In genomic region chr12:109023780-109024179, GRCm38 (mm10) we compare ENCODE assay signal across 13 mouse cellular contexts. TPM values are rescaled to one million over a fixed set of nuclear protein-coding genes. Genes with fewer than 3 reads are reported as not detected.
DNase-seq lines count a peak whose midpoint lies in the region; ATAC-seq and TF ChIP-seq lines count a peak whose summit lies in the region.
"Had no signal": no experiment of that assay in that cellular context is flagged by ENCODE, and none has a peak within 500 bp of the region (broad histone marks: within the 10 kb centered on the region; RNA-seq: fewer than 3 reads in every experiment).

No protein-coding gene starts in this region.

- TF ChIP-seq POLR2A in kidney, adult 2 months (IDR thresholded peaks at IDR 0.05; ENCODE audit: low read depth, low read length) = no peak

- no peak overlapping the region for H3K27ac ChIP-seq in liver, postnatal 0 days (ENCODE audit: low read depth)
- no peak overlapping the region for H3K27ac ChIP-seq in liver, embryonic 12.5 days
- no peak overlapping the region for H3K27ac ChIP-seq in kidney, adult 2 months (ENCODE audit: insufficient read depth, low read depth, low read length)
- H3K27ac ChIP-seq: forebrain, embryonic 10.5 days; limb, embryonic 13.5 days; macrophage had no signal

- H3K36me3 ChIP-seq in liver, postnatal 0 days (replicated peaks; ENCODE audit: insufficient read depth, low read length) = no peaks in the 10 kb centered on the region
- peaks cover 8% of the 10 kb centered on the region for H3K36me3 ChIP-seq in liver, embryonic 12.5 days
- H3K36me3 ChIP-seq in kidney, adult 2 months (ENCODE audit: control insufficient read depth, insufficient read depth, low read length) = no peaks in the 10 kb centered on the region

- H3K27me3 ChIP-seq in liver, postnatal 0 days (ENCODE audit: insufficient read depth, low read length) = no peaks in the 10 kb centered on the region
- H3K27me3 ChIP-seq in liver, embryonic 12.5 days (replicated peaks) = no peaks in the 10 kb centered on the region
- H3K27me3 ChIP-seq in kidney, adult 2 months (replicated peaks; ENCODE audit: control insufficient read depth, insufficient read depth, low read length) = no peaks in the 10 kb centered on the region

- TF ChIP-seq EP300 in liver, postnatal 0 days (IDR thresholded peaks at IDR 0.05; ENCODE audit: low read depth) = no peak

- intact Hi-C loops in gastrocnemius, postnatal 36 days (cut with DNase I) = no loop called here

- H3K9me3 ChIP-seq in liver, postnatal 0 days (ENCODE audit: low read length) = no peaks in the 10 kb centered on the region
- no peaks in the 10 kb centered on the region for H3K9me3 ChIP-seq in liver, embryonic 12.5 days (replicated peaks)
- H3K9me3 ChIP-seq: forebrain, embryonic 10.5 days; limb, embryonic 13.5 days had no signal

- no peak for ATAC-seq in cerebellum, adult (ENCODE audit: insufficient number of reproducible peaks, low FRiP score, low TSS enrichment)
- ATAC-seq in liver, postnatal 0 days = no peak
- no peak for ATAC-seq in liver, embryonic 12.5 days

- H3K4me3 ChIP-seq in liver, postnatal 0 days (ENCODE audit: low read depth, low read length) = no peak overlapping the region
- H3K4me3 ChIP-seq in liver, embryonic 12.5 days = no peak overlapping the region
- H3K4me3 ChIP-seq in kidney, adult 2 months (ENCODE audit: insufficient read depth, low read depth, low read length) = no peak overlapping the region
- H3K4me3 ChIP-seq: forebrain, embryonic 10.5 days; limb, embryonic 13.5 days had no signal

- no peak overlapping the region for H3K4me2 ChIP-seq in liver, postnatal 0 days (ENCODE audit: low read depth, low read length)
- H3K4me2 ChIP-seq in liver, embryonic 12.5 days = no peak overlapping the region
- H3K4me2 ChIP-seq: limb, embryonic 13.5 days had no signal

- H3K4me1 ChIP-seq in liver, postnatal 0 days (ENCODE audit: insufficient read depth) = no peaks in the 10 kb centered on the region
- no peaks in the 10 kb centered on the region for H3K4me1 ChIP-seq in liver, embryonic 12.5 days
- H3K4me1 ChIP-seq in kidney, adult 2 months (ENCODE audit: control insufficient read depth, insufficient read depth, low read length) = no peaks in the 10 kb centered on the region
- H3K4me1 ChIP-seq: forebrain, embryonic 10.5 days had no signal

- DNase-seq in cerebellum, adult 11 months = peak; percentile 18
- no peak for DNase-seq in liver, postnatal 0 days
- peak; percentile 16 for DNase-seq in cerebellum, adult 8-10 months
- DNase-seq in retina, postnatal 1 day = peak; percentile 64
- DNase-seq in gastrocnemius, postnatal 36 days = no peak
- no peak for DNase-seq in kidney, adult 2 months
- DNase-seq: heart, adult 11 months; heart, postnatal 4 days had no signal

- peak; percentile 32; the same call in 1 of the 2 replicates for TF ChIP-seq CTCF in liver, postnatal 0 days (IDR thresholded peaks at IDR 0.05; ENCODE audit: low read depth)
- no peak for TF ChIP-seq CTCF in kidney, adult 2 months (conservative IDR thresholded peaks at IDR 0.05; ENCODE audit: insufficient read depth, insufficient read length, low read depth, low read length)

- WGBS in liver, postnatal 0 days (ENCODE audit: insufficient replicate concordance) = 61% methylated on average over 9 of the region's 9 CpGs
- WGBS in liver, embryonic 12.5 days (ENCODE audit: insufficient replicate concordance) = 53% methylated on average over 9 of the region's 9 CpGs
- 78% methylated on average over 9 of the region's 9 CpGs for WGBS in kidney, adult 2 months

- no peak overlapping the region for H3K9ac ChIP-seq in liver, postnatal 0 days (replicated peaks)
- H3K9ac ChIP-seq in liver, embryonic 12.5 days = no peak overlapping the region
- H3K9ac ChIP-seq: limb, embryonic 13.5 days had no signal

RNA-seq across cellular contexts. Expression of gene Begain, which starts 44.2 kb away (rescaled TPM):
- 0.24 and 0.27 TPM in 2 replicates for polyA plus RNA-seq in liver, postnatal 0 days (2015; fragmentation: Nextera tagmentation; extraction: Ambion mirVana)
- 1.9 and 2.2 TPM in 2 replicates for polyA plus RNA-seq in liver, embryonic 12.5 days (2016; fragmentation: Nextera tagmentation; extraction: Ambion mirVana)
- under 1 TPM; 0.15 to 0.20 TPM for total RNA-seq in gastrocnemius, postnatal 36 days (2021)
- polyA plus RNA-seq in kidney, adult 2 months (2012; rRNA removed) = 0.54 and 0.56 TPM in 2 replicates
- polyA plus RNA-seq: macrophage had no signal

Comparison
In these comparisons a context has a peak if more than half of its experiments do, and no peak if none do; other contexts are left out.
1. DNase-seq: peak in cerebellum, adult 11 months (single experiment), cerebellum, adult 8-10 months (single experiment) and retina, postnatal 1 day (single experiment); none in liver, postnatal 0 days (single experiment), gastrocnemius, postnatal 36 days (0 of 2) and kidney, adult 2 months (single experiment).